19 mouse cellular contexts compared by ENCODE assay signal in the genomic region with DNA sequence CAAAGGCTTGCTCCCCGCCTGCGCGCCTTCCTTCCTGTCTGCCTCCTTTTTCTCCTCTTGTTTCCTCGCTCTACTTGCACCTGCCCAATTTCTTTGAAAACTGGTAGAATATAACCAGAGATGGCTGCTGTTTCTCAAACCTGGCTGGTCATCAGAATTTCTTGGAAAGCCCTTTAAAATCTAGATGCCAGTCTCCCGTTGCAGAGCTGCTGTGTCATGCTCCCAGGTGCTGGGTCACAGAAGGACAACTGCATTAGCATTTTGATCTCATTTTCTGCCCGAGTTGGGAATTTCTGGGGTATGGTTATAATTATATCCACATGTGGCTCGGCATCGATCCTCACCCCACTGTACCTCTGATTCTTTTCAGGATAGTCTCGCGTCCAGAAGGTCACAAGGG.
"Had no signal": no experiment of that assay in that cellular context is flagged by ENCODE, and none has a peak within 500 bp of the region (broad histone marks: within the 10 kb centered on the region; RNA-seq: fewer than 3 reads in every experiment).

No protein-coding gene starts in this region.

- H3K9ac ChIP-seq: liver, embryonic 12.5 days; liver, embryonic 15.5 days; lung, embryonic 15.5 days; midbrain, embryonic 13.5 days had no signal

- H3K27me3 ChIP-seq: liver, embryonic 12.5 days; liver, embryonic 15.5 days; lung, embryonic 15.5 days; midbrain, embryonic 13.5 days had no signal

- H3K4me2 ChIP-seq: liver, embryonic 12.5 days; liver, embryonic 15.5 days; lung, embryonic 15.5 days; midbrain, embryonic 13.5 days had no signal

- H3K4me3 ChIP-seq: layer of hippocampus, adult 2 months; left cerebral cortex, adult 2 months; liver, embryonic 12.5 days; liver, embryonic 15.5 days; lung, embryonic 15.5 days; megakaryocyte, embryonic 14.5 days; midbrain, embryonic 10.5 days; midbrain, embryonic 13.5 days; myocyte had no signal

- DNase-seq: kidney, postnatal 25 days; layer of hippocampus, adult 9-11 months; lung, adult 18-20 months; lung, postnatal 10 days; lung, postnatal 36 days; thymus, adult 18-20 months; thymus, postnatal 14 days; thymus, postnatal 4 days had no signal

- ATAC-seq: liver, embryonic 12.5 days; midbrain, embryonic 13.5 days; midbrain, embryonic 16.5 days had no signal

- H3K36me3 ChIP-seq: liver, embryonic 12.5 days; liver, embryonic 15.5 days; lung, embryonic 15.5 days; midbrain, embryonic 10.5 days; midbrain, embryonic 13.5 days had no signal

- H3K9me3 ChIP-seq: liver, embryonic 12.5 days; liver, embryonic 15.5 days; lung, embryonic 15.5 days; midbrain, embryonic 10.5 days; midbrain, embryonic 13.5 days had no signal

- H3K27ac ChIP-seq: kidney, postnatal 0 days; layer of hippocampus, adult 2 months; left cerebral cortex, adult 2 months; liver, embryonic 12.5 days; liver, embryonic 15.5 days; lung, embryonic 15.5 days; midbrain, embryonic 10.5 days; midbrain, embryonic 13.5 days had no signal

- H3K4me1 ChIP-seq: liver, embryonic 12.5 days; liver, embryonic 15.5 days had no signal
